Mouse (Mus musculus) brain, embryonic 14.5 days (tissue): ENCODE measurements around the gene Glyr1. TPM values are rescaled to one million over a fixed set of nuclear protein-coding genes. Genes with fewer than 3 reads are reported as not detected.
A peak's percentile ranks its signal among the peaks of the same experiment; 100 is the strongest.

Experiments used
- DNase-seq: peaks from one replicate; pipeline ENCODE4 v3.0.0-alpha.2; 2011; ENCODE audit warnings: low read depth
- CTCF ChIP-seq: fragments of 200-500 bp; IDR thresholded peaks from 2 replicates; pipeline ENCODE4 v1.5.1; 2012; ENCODE audit warnings: inconsistent platforms, mild to moderate bottlenecking, moderate library complexity, borderline replicate concordance; ENCODE audit not compliant: insufficient read depth, insufficient read length; ENCODE audit errors: extremely low read depth
- POLR2A ChIP-seq: fragments of 200-500 bp; IDR thresholded peaks from 2 replicates; pipeline ENCODE4 v1.6.1; 2012; ENCODE audit warnings: mild to moderate bottlenecking, inconsistent platforms, borderline replicate concordance; ENCODE audit not compliant: poor library complexity, insufficient read depth, insufficient read length, severe bottlenecking; ENCODE audit errors: extremely low read depth
- polyA plus RNA-seq: library from polyadenylated mRNA; depleted of rRNA; stranded (reverse); fragments of >200 nt; gene quantifications from 2 replicates; pipeline ENCODE4 v1.2.3, GENCODE M21; 2012; rRNA removed

Glyr1 gene
- polyA plus RNA-seq, 1 experiment, result 169 TPM

DNA sequence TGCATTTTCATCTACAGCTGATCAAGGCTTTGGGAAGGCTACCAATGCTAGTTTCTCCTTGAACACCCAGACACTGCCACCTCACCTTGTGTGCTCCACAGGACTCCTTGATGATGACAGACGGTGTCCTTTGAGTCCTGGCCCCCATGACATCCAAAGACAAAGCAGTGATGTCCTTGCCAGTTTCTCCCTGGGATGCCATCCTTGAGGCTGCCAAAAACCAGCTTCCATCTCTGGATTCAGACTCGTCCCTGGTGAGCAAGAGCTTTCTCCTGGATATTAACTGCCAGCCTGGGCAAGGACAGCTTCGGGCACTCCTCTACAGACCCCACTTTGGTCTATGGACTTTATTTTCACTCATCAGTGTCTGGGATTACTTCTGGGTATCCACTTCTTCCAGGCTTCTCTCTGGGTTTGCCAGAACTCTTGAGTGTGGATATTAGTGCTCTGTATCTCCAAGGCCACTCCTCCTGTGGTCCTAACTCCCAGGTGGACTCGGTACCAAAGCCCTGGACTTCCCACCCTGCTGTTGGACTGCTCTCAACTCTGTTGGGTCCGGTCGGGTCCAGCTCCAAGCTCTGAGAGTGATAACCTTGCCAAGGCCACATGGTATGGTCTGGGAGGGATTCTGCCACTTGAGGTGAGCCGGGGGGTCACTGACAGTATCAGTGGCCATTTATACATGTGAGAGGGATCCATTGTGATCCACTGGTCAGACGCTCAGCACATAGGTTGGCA is 84.1 kb downstream of the Glyr1 start:
- TF ChIP-seq CTCF, result no peak
- no peak for TF ChIP-seq POLR2A
- no peak for DNase-seq

DNA sequence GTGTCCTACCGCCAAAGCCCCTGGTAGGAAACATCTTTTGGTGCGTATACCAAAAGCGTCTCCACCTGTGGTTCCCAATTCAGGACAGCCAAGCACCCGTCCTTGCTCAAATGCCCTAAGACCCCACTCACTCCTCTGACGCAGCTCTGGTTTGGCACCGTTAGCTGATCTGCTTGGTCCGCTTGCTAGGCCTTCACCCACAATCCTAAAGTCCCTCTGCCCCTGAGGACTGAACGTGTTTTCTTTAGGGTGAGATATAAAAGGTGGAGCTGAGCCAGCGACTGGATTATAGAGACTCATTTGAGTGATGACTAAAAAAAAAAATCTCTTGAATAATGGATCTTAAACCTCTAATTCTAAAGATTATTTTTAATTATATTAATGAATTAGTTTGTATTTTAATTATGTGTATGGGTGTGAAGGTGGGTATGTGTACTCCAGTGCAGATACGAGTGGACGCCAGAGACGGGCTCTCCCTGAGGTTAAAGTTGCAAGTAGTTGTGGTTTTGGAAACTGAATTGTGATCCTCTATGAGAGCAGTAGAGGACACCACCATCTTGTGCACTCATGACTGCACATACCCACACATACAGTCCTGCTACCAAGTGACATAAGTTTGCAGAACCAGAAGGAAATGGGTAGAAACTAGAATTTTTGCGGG is 84.8 kb downstream of the Glyr1 start:
- TF ChIP-seq CTCF (no peak), POLR2A (no peak)
- peak; percentile 5 for DNase-seq

Other genes starting within 250 kb of the Glyr1 start
- not detected in 2 replicates for gene 4930562C15Rik, start 214.4 kb downstream of the Glyr1 start, polyA plus RNA-seq
- 25.7 and 46.5 TPM in 2 replicates for gene Ubald1, start 169.5 kb downstream of the Glyr1 start, polyA plus RNA-seq
- gene Mgrn1, start 163.6 kb downstream of the Glyr1 start, polyA plus RNA-seq, result 152 and 169 TPM in 2 replicates
- gene Nudt16l1, start 111.1 kb downstream of the Glyr1 start, polyA plus RNA-seq, result 102 and 141 TPM in 2 replicates
- 99.8 and 131 TPM in 2 replicates for gene Anks3, start 85.7 kb downstream of the Glyr1 start, polyA plus RNA-seq
- not detected in 2 replicates for gene Sept12, start 52.0 kb downstream of the Glyr1 start, polyA plus RNA-seq
- gene Smim22, start 42.6 kb downstream of the Glyr1 start, polyA plus RNA-seq, result 1.6 and 3.4 TPM in 2 replicates
- 149 and 158 TPM in 2 replicates for gene Rogdi, start 36.3 kb downstream of the Glyr1 start, polyA plus RNA-seq
- 35.0 and 37.6 TPM in 2 replicates for gene Ubn1, start 194 bp upstream of the Glyr1 start, polyA plus RNA-seq
- gene Ppl, start 82.6 kb upstream of the Glyr1 start, polyA plus RNA-seq, result 0.71 and 1.2 TPM in 2 replicates
- gene Sec14l5, start 97.2 kb upstream of the Glyr1 start, polyA plus RNA-seq, result 1.1 and 1.7 TPM in 2 replicates
- gene Nagpa, start 154.1 kb upstream of the Glyr1 start, polyA plus RNA-seq, result 12.9 and 13.5 TPM in 2 replicates
- 14.9 and 16.2 TPM in 2 replicates for gene AU021092, start 172.4 kb upstream of the Glyr1 start, polyA plus RNA-seq
- gene Alg1, start 183.8 kb upstream of the Glyr1 start, polyA plus RNA-seq, result 42.9 and 56.6 TPM in 2 replicates
- gene Eef2kmt, start 206.1 kb upstream of the Glyr1 start, polyA plus RNA-seq, result 11.2 and 13.8 TPM in 2 replicates